Mouse (Mus musculus): ENCODE measurements around the gene Isoc2a. TPM values are rescaled to one million over a fixed set of nuclear protein-coding genes. Genes with fewer than 3 reads are reported as not detected.

Gene Isoc2a
- polyA plus RNA-seq (2014; fragmentation: Nextera tagmentation; extraction: Ambion mirVana), result 0.58 and 0.76 TPM in 2 replicates

- Histone ChIP-seq H3K4me3 (ENCODE audit: low read depth, low read length) (peak within 1 kb of the TSS; percentile 44), H3K27ac (ENCODE audit: low read depth, low read length) (peak within 1 kb of the TSS; percentile 45; the same call in 1 of the 2 replicates), H3K9ac (replicated peaks; ENCODE audit: low read depth, low read length) (peak within 1 kb of the TSS; percentile 58), H3K4me2 (ENCODE audit: low read depth, low read length) (peak within 1 kb of the TSS; percentile 83), H3K36me3 (ENCODE audit: control insufficient read depth, insufficient read depth, low read length) (no peaks in the 10 kb centered on the region), H3K27me3 (ENCODE audit: control insufficient read depth, insufficient read depth, low read length) (no peaks in the 10 kb centered on the region), H3K4me1 (ENCODE audit: control insufficient read depth, insufficient read depth, low read length) (peaks cover 8% of the 10 kb centered on the region; the same call in 1 of the 2 replicates), H3K9me3 (ENCODE audit: control insufficient read depth, low read length) (no peaks in the 10 kb centered on the region)
- 2% methylated on average over 22 of the region's 22 CpGs for WGBS
- ATAC-seq (ENCODE audit: low read depth), result peak; percentile 99
Observed at GRCm38 (mm10) chr7:4876753-4877221, at the start of gene Isoc2a. Gene Isoc2a (plus strand): TSS chr7:4877153.

- Histone ChIP-seq H3K4me2 (ENCODE audit: low read depth, low read length) (no peak overlapping the region), H3K27ac (ENCODE audit: low read depth, low read length) (no peak overlapping the region), H3K4me3 (ENCODE audit: low read depth, low read length) (no peak overlapping the region), H3K36me3 (ENCODE audit: control insufficient read depth, insufficient read depth, low read length) (peaks cover 13% of the 10 kb centered on the region), H3K27me3 (ENCODE audit: control insufficient read depth, insufficient read depth, low read length) (peaks cover 3% of the 10 kb centered on the region; the same call in 1 of the 2 replicates), H3K9ac (replicated peaks; ENCODE audit: low read depth, low read length) (no peak overlapping the region), H3K4me1 (ENCODE audit: control insufficient read depth, insufficient read depth, low read length) (0 out of 2 replicates have a peak, but pooled peaks cover 3% of the 10 kb centered on the region), H3K9me3 (ENCODE audit: control insufficient read depth, low read length) (no peaks in the 10 kb centered on the region)
- no peak for ATAC-seq (ENCODE audit: low read depth)
- WGBS, result 6% methylated on average over 12 of the region's 12 CpGs
Observed at GRCm38 (mm10) chr7:4830476-4830875, 46.5 kb upstream of the Isoc2a start.

- peak overlapping the region; percentile 82 for H3K9ac ChIP-seq (replicated peaks; ENCODE audit: low read depth, low read length)
- no peak; the same call in 1 of the 2 replicates for ATAC-seq (ENCODE audit: low read depth)
- H3K27ac ChIP-seq (ENCODE audit: low read depth, low read length), result peak overlapping the region; percentile 91
- no peaks in the 10 kb centered on the region for H3K9me3 ChIP-seq (ENCODE audit: control insufficient read depth, low read length)
- 0 out of 2 replicates have a peak, but pooled peaks cover 3% of the 10 kb centered on the region for H3K4me1 ChIP-seq (ENCODE audit: control insufficient read depth, insufficient read depth, low read length)
- WGBS, result 4% methylated on average over 30 of the region's 34 CpGs
- peak overlapping the region; percentile 56 for H3K4me3 ChIP-seq (ENCODE audit: low read depth, low read length)
- H3K27me3 ChIP-seq (ENCODE audit: control insufficient read depth, insufficient read depth, low read length), result peaks cover 3% of the 10 kb centered on the region; the same call in 1 of the 2 replicates
- H3K4me2 ChIP-seq (ENCODE audit: low read depth, low read length), result peak overlapping the region; percentile 86
- H3K36me3 ChIP-seq (ENCODE audit: control insufficient read depth, insufficient read depth, low read length), result no peaks in the 10 kb centered on the region
Observed at GRCm38 (mm10) chr7:4835631-4836327, 41.2 kb upstream of the Isoc2a start.

- ATAC-seq (ENCODE audit: low read depth), result peak; percentile 93
- Histone ChIP-seq H3K9me3 (ENCODE audit: control insufficient read depth, low read length) (no peaks in the 10 kb centered on the region), H3K4me3 (ENCODE audit: low read depth, low read length) (peak overlapping the region; percentile 56), H3K4me2 (ENCODE audit: low read depth, low read length) (peak overlapping the region; percentile 86), H3K27ac (ENCODE audit: low read depth, low read length) (peak overlapping the region; percentile 91), H3K9ac (replicated peaks; ENCODE audit: low read depth, low read length) (peak overlapping the region; percentile 82), H3K27me3 (ENCODE audit: control insufficient read depth, insufficient read depth, low read length) (peaks cover 2% of the 10 kb centered on the region; the same call in 1 of the 2 replicates), H3K4me1 (ENCODE audit: control insufficient read depth, insufficient read depth, low read length) (0 out of 2 replicates have a peak, but pooled peaks cover 3% of the 10 kb centered on the region), H3K36me3 (ENCODE audit: control insufficient read depth, insufficient read depth, low read length) (no peaks in the 10 kb centered on the region)
- under 1% methylated on average over 51 of the region's 51 CpGs for WGBS
Observed at GRCm38 (mm10) chr7:4836351-4836792, 40.6 kb upstream of the Isoc2a start.

GRCm38 (mm10) chr7:4837639-4838038 is 39.3 kb upstream of the Isoc2a start:
- Histone ChIP-seq H3K36me3 (ENCODE audit: control insufficient read depth, insufficient read depth, low read length) (no peaks in the 10 kb centered on the region), H3K9me3 (ENCODE audit: control insufficient read depth, low read length) (no peaks in the 10 kb centered on the region), H3K4me1 (ENCODE audit: control insufficient read depth, insufficient read depth, low read length) (peaks cover 11% of the 10 kb centered on the region), H3K4me3 (ENCODE audit: low read depth, low read length) (no peak overlapping the region), H3K4me2 (ENCODE audit: low read depth, low read length) (no peak overlapping the region), H3K27ac (ENCODE audit: low read depth, low read length) (no peak overlapping the region), H3K27me3 (ENCODE audit: control insufficient read depth, insufficient read depth, low read length) (no peaks in the 10 kb centered on the region), H3K9ac (replicated peaks; ENCODE audit: low read depth, low read length) (no peak overlapping the region)
- no peak for ATAC-seq (ENCODE audit: low read depth)
- 7% methylated on average over 1 of the region's 1 CpGs for WGBS

- Histone ChIP-seq H3K4me1 (ENCODE audit: control insufficient read depth, insufficient read depth, low read length) (peaks cover 20% of the 10 kb centered on the region), H3K9ac (replicated peaks; ENCODE audit: low read depth, low read length) (peak overlapping the region; percentile 71), H3K27me3 (ENCODE audit: control insufficient read depth, insufficient read depth, low read length) (no peaks in the 10 kb centered on the region), H3K4me2 (ENCODE audit: low read depth, low read length) (peak overlapping the region; percentile 79), H3K36me3 (ENCODE audit: control insufficient read depth, insufficient read depth, low read length) (no peaks in the 10 kb centered on the region), H3K4me3 (ENCODE audit: low read depth, low read length) (peak overlapping the region; percentile 59), H3K27ac (ENCODE audit: low read depth, low read length) (peak overlapping the region; percentile 52), H3K9me3 (ENCODE audit: control insufficient read depth, low read length) (no peaks in the 10 kb centered on the region)
- ATAC-seq (ENCODE audit: low read depth), result no peak
- 38% methylated on average over 5 of the region's 5 CpGs for WGBS
Observed at GRCm38 (mm10) chr7:4842077-4842476, 34.9 kb upstream of the Isoc2a start.

- WGBS, result 2% methylated on average over 16 of the region's 16 CpGs
- no peaks in the 10 kb centered on the region for H3K9me3 ChIP-seq (ENCODE audit: control insufficient read depth, low read length)
Observed at GRCm38 (mm10) chr7:4842634-4843131, 34.3 kb upstream of the Isoc2a start.

GRCm38 (mm10) chr7:4843604-4844244 is 33.2 kb upstream of the Isoc2a start:
- Histone ChIP-seq H3K4me1 (ENCODE audit: control insufficient read depth, insufficient read depth, low read length) (peaks cover 20% of the 10 kb centered on the region), H3K9me3 (ENCODE audit: control insufficient read depth, low read length) (no peaks in the 10 kb centered on the region)
- WGBS, result 2% methylated on average over 34 of the region's 34 CpGs

More at GRCm38 (mm10) chr7:4842634-4843131, 34.3 kb upstream of the Isoc2a start:
- Histone ChIP-seq H3K4me2 (ENCODE audit: low read depth, low read length) (peak overlapping the region; percentile 79), H3K36me3 (ENCODE audit: control insufficient read depth, insufficient read depth, low read length) (no peaks in the 10 kb centered on the region), H3K27me3 (ENCODE audit: control insufficient read depth, insufficient read depth, low read length) (no peaks in the 10 kb centered on the region), H3K9ac (replicated peaks; ENCODE audit: low read depth, low read length) (peak overlapping the region; percentile 71), H3K4me1 (ENCODE audit: control insufficient read depth, insufficient read depth, low read length) (peaks cover 20% of the 10 kb centered on the region), H3K4me3 (ENCODE audit: low read depth, low read length) (peak overlapping the region; percentile 59), H3K27ac (ENCODE audit: low read depth, low read length) (peak overlapping the region; percentile 60)
- peak; percentile 55 for ATAC-seq (ENCODE audit: low read depth)

More at GRCm38 (mm10) chr7:4843604-4844244, 33.2 kb upstream of the Isoc2a start:
- Histone ChIP-seq H3K4me2 (ENCODE audit: low read depth, low read length) (peak overlapping the region; percentile 79), H3K36me3 (ENCODE audit: control insufficient read depth, insufficient read depth, low read length) (no peaks in the 10 kb centered on the region), H3K9ac (replicated peaks; ENCODE audit: low read depth, low read length) (peak overlapping the region; percentile 71), H3K4me3 (ENCODE audit: low read depth, low read length) (peak overlapping the region; percentile 59), H3K27me3 (ENCODE audit: control insufficient read depth, insufficient read depth, low read length) (no peaks in the 10 kb centered on the region), H3K27ac (ENCODE audit: low read depth, low read length) (peak overlapping the region; percentile 74)
- peak; percentile 42 for ATAC-seq (ENCODE audit: low read depth)
